Mouse (Mus musculus): ENCODE measurements around the gene Kif21b. TPM values are rescaled to one million over a fixed set of nuclear protein-coding genes. Genes with fewer than 3 reads are reported as not detected.

The Kif21b gene
- total and polyA plus RNA-seq, 2 experiments, result 0.74 to 1.5 TPM

DNA sequence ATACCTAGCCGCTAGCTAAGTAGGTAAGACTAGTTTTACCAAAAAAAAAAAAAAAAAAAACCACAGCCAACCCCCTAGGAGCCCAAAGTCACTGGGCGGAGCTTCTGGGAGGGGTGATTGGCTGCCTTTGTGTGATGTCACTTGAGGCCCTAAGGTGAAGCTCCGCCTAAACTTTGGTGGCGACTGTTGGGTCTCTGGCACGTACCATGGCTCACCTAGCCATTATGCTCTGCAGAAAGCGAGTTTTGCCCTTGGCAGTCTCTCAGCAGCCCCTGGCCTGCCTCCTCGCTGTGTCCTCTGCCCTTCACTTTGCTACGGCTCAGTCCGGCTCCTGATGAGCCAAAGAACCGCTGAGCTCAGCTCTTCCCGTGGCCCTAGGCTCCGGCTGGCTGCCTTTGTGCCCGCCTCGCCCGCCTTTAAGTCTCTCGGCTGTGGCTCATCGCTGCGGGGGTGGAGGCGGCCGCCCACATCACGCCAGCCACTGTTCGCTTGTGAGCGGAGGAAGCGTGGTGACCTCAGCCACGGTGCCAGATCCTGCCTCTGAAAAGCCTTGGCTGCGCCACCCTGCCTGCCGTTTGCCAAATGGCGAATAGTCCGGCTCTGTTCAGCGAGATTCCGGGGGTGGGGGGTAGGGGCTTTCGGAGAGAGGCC, 8.9 kb downstream of the Kif21b start:
- 1% methylated on average over 32 of the region's 32 CpGs for WGBS
- H3K36me3 ChIP-seq (ENCODE audit: control insufficient read depth, insufficient read depth, low read length), result no peaks in the 10 kb centered on the region
- H3K79me2 ChIP-seq (ENCODE audit: control insufficient read depth, insufficient read depth, low read length), result no peaks in the 10 kb centered on the region
- TF ChIP-seq POLR2A (IDR thresholded peaks at IDR 0.05; ENCODE audit: extremely low read depth, insufficient read depth, low read length) (peak; percentile 80), CTCF (IDR thresholded peaks at IDR 0.05; ENCODE audit: low read depth, low read length) (no peak)
- peak overlapping the region; percentile 83 for H3K9ac ChIP-seq (ENCODE audit: low read depth, low read length)
- peaks cover 10% of the 10 kb centered on the region for H3K4me1 ChIP-seq (ENCODE audit: control insufficient read depth, insufficient read depth, low read length)
- DNase-seq (ENCODE audit: extremely low read depth, low read depth, low spot score), result peak; percentile 94
- no peaks in the 10 kb centered on the region for H3K27me3 ChIP-seq (ENCODE audit: control insufficient read depth, insufficient read depth, low read length)
- peak overlapping the region; percentile 92 for H3K27ac ChIP-seq (replicated peaks; ENCODE audit: insufficient read depth, low read depth, low read length)
- H3K4me3 ChIP-seq (ENCODE audit: insufficient read depth, low read depth, low read length), result peak overlapping the region; percentile 63

DNA sequence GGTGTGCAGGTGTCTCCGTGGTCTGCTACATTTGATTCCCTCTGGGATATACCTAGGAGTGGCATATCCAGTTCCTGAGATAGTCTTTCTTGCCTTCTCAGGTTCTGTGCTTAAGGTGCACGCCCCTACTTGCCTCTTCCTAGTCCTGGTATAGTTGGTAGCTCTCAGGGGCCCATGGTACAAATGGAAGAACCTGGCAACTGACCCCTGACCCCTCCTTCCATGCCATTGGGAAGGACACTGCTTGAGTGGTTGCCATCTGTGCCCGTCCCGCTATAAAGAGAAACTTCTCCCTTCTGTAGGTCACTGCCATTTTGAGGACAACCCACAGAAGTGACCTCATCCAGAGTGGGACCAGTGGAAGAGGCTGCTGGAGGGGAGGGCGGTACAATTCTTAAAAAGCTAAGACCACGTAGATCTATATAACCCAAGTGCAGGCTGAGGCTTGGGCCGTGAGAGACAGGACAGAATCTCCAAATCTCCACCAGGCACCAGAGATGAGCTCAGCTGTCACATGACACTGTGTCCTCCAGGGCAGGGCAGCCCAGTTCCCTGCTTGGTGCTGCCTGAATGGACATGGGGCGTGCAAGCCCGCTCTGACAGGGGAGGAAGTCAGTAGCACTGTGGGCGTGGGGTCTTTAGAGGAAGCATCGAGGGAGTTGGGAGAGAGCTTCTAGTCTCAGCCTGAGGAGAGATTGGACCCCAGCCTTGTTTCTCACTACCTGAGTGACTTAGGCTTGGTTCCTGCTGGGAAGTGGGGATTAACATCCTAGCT, 10.2 kb downstream of the Kif21b start:
- Histone ChIP-seq H3K27me3 (ENCODE audit: control insufficient read depth, insufficient read depth, low read length) (no peaks in the 10 kb centered on the region), H3K27ac (replicated peaks; ENCODE audit: insufficient read depth, low read depth, low read length) (peak overlapping the region; percentile 39), H3K36me3 (ENCODE audit: control insufficient read depth, insufficient read depth, low read length) (no peaks in the 10 kb centered on the region), H3K79me2 (ENCODE audit: control insufficient read depth, insufficient read depth, low read length) (no peaks in the 10 kb centered on the region), H3K4me1 (ENCODE audit: control insufficient read depth, insufficient read depth, low read length) (peaks cover 10% of the 10 kb centered on the region), H3K9ac (ENCODE audit: low read depth, low read length) (no peak overlapping the region), H3K4me3 (ENCODE audit: insufficient read depth, low read depth, low read length) (no peak overlapping the region)
- TF ChIP-seq CTCF (IDR thresholded peaks at IDR 0.05; ENCODE audit: low read depth, low read length) (no peak), POLR2A (IDR thresholded peaks at IDR 0.05; ENCODE audit: extremely low read depth, insufficient read depth, low read length) (no peak)
- peak; percentile 39 for DNase-seq (ENCODE audit: extremely low read depth, low read depth, low spot score)
- 93% methylated on average over 11 of the region's 11 CpGs for WGBS

DNA sequence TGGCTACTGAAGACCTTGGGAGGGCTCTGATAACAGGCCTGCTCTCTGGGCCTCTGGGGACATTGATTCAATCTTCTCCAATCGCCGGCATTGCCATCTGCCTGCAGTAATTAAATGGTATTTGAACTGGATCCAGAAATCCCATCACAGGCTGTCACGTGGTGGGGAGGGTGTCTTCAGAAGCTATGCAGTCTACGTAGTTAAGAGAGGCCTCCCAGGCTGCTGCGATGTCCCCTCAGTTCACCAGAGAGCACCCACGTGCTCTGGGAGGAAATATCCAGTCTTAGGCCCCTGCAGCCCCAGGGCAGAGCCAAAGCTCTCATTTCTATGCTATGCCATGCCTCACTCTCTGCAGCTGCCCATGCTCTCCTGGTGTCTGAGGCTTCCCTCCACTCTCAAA, 11.1 kb downstream of the Kif21b start:
- H3K36me3 ChIP-seq (ENCODE audit: control insufficient read depth, insufficient read depth, low read length), result no peaks in the 10 kb centered on the region
- peaks cover 4% of the 10 kb centered on the region for H3K4me1 ChIP-seq (ENCODE audit: control insufficient read depth, insufficient read depth, low read length)
- peak; percentile 28 for DNase-seq (ENCODE audit: extremely low read depth, low read depth, low spot score)
- H3K27ac ChIP-seq (replicated peaks; ENCODE audit: insufficient read depth, low read depth, low read length), result peak overlapping the region; percentile 39
- H3K4me3 ChIP-seq (ENCODE audit: insufficient read depth, low read depth, low read length), result no peak overlapping the region
- 78% methylated on average over 6 of the region's 6 CpGs for WGBS
- H3K9ac ChIP-seq (ENCODE audit: low read depth, low read length), result no peak overlapping the region
- no peaks in the 10 kb centered on the region for H3K79me2 ChIP-seq (ENCODE audit: control insufficient read depth, insufficient read depth, low read length)
- TF ChIP-seq POLR2A (IDR thresholded peaks at IDR 0.05; ENCODE audit: extremely low read depth, insufficient read depth, low read length) (no peak), CTCF (IDR thresholded peaks at IDR 0.05; ENCODE audit: low read depth, low read length) (no peak)
- H3K27me3 ChIP-seq (ENCODE audit: control insufficient read depth, insufficient read depth, low read length), result no peaks in the 10 kb centered on the region

DNA sequence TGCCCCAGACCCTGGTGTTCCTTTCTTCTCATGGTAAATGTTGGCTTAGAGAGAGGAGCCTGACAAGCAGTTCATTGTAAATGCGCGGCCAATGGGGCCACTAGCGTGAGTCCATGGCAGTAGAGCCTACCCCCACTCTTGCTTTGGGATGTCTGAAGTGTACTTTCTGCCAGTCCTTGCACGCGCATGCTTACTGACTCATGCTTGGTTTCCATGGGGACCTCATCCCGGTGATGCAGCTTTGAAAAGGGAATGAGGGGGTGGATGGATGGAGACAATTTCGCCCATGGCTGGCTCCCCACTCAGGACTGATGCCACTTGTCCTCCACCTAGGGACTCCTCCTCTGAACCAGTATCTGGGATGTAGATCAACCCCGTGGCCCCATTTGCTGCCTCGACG, 12.3 kb downstream of the Kif21b start:
- Histone ChIP-seq H3K27me3 (ENCODE audit: control insufficient read depth, insufficient read depth, low read length) (no peaks in the 10 kb centered on the region), H3K27ac (replicated peaks; ENCODE audit: insufficient read depth, low read depth, low read length) (no peak overlapping the region), H3K79me2 (ENCODE audit: control insufficient read depth, insufficient read depth, low read length) (no peaks in the 10 kb centered on the region), H3K4me3 (ENCODE audit: insufficient read depth, low read depth, low read length) (no peak overlapping the region), H3K4me1 (ENCODE audit: control insufficient read depth, insufficient read depth, low read length) (peaks cover under 1% of the 10 kb centered on the region; the same call in 1 of the 2 replicates), H3K9ac (ENCODE audit: low read depth, low read length) (no peak overlapping the region), H3K36me3 (ENCODE audit: control insufficient read depth, insufficient read depth, low read length) (no peaks in the 10 kb centered on the region)
- TF ChIP-seq CTCF (IDR thresholded peaks at IDR 0.05; ENCODE audit: low read depth, low read length) (no peak), POLR2A (IDR thresholded peaks at IDR 0.05; ENCODE audit: extremely low read depth, insufficient read depth, low read length) (no peak)
- WGBS, result 94% methylated on average over 10 of the region's 10 CpGs
- DNase-seq (ENCODE audit: extremely low read depth, low read depth, low spot score), result no peak

DNA sequence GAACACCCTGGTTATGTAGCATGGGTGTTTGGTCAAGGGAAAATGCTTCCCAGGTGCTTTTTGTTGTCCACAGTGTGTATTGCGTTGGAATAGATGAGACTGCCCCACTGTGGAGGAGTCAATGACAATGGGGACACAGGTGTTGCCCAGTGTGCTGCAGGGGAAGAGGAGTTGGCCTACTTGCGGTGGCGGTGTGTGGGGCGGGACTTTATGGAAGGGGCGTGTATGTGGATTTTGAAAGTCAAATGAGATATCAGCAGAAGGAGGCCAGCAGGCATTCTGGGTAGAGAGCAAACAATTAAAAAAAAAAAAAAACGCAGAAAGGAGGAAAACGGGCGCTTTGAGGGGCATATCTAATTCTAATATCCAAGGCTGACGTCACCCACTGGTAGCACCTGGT, 18.5 kb downstream of the Kif21b start:
- Histone ChIP-seq H3K79me2 (ENCODE audit: control insufficient read depth, insufficient read depth, low read length) (no peaks in the 10 kb centered on the region), H3K27ac (replicated peaks; ENCODE audit: insufficient read depth, low read depth, low read length) (no peak overlapping the region), H3K4me3 (ENCODE audit: insufficient read depth, low read depth, low read length) (no peak overlapping the region), H3K4me1 (ENCODE audit: control insufficient read depth, insufficient read depth, low read length) (no peaks in the 10 kb centered on the region), H3K9ac (ENCODE audit: low read depth, low read length) (no peak overlapping the region), H3K36me3 (ENCODE audit: control insufficient read depth, insufficient read depth, low read length) (no peaks in the 10 kb centered on the region), H3K27me3 (ENCODE audit: control insufficient read depth, insufficient read depth, low read length) (no peaks in the 10 kb centered on the region)
- WGBS, result 91% methylated on average over 9 of the region's 9 CpGs
- no peak for TF ChIP-seq CTCF (IDR thresholded peaks at IDR 0.05; ENCODE audit: low read depth, low read length)
- TF ChIP-seq POLR2A (IDR thresholded peaks at IDR 0.05; ENCODE audit: extremely low read depth, insufficient read depth, low read length), result no peak
- no peak for DNase-seq (ENCODE audit: extremely low read depth, low read depth, low spot score)

DNA sequence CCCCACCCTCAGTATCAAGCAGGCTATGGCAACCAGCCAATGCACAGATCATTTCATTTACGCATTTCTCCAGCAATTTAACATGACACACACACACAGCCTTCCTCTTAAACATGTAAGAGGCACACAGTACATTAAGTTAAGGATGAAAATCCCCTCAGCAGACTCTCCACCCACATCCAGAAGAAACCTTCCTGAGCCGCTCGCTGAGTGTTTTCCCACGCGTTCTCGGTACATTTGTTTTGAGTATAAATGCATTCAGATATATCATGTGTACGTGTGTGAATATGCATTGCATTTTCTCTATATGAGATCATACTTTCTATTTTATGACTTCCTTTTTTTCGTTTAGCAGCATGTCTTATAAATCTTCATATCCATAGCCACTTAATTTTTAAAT, 20.2 kb downstream of the Kif21b start:
- Histone ChIP-seq H3K79me2 (ENCODE audit: control insufficient read depth, insufficient read depth, low read length) (no peaks in the 10 kb centered on the region), H3K4me3 (ENCODE audit: insufficient read depth, low read depth, low read length) (no peak overlapping the region), H3K4me1 (ENCODE audit: control insufficient read depth, insufficient read depth, low read length) (no peaks in the 10 kb centered on the region), H3K27ac (replicated peaks; ENCODE audit: insufficient read depth, low read depth, low read length) (no peak overlapping the region), H3K27me3 (ENCODE audit: control insufficient read depth, insufficient read depth, low read length) (no peaks in the 10 kb centered on the region), H3K36me3 (ENCODE audit: control insufficient read depth, insufficient read depth, low read length) (no peaks in the 10 kb centered on the region), H3K9ac (ENCODE audit: low read depth, low read length) (no peak overlapping the region)
- TF ChIP-seq POLR2A (IDR thresholded peaks at IDR 0.05; ENCODE audit: extremely low read depth, insufficient read depth, low read length) (no peak), CTCF (IDR thresholded peaks at IDR 0.05; ENCODE audit: low read depth, low read length) (no peak)
- DNase-seq (ENCODE audit: extremely low read depth, low read depth, low spot score), result no peak
- WGBS, result 89% methylated on average over 8 of the region's 8 CpGs

Data from liver, adult 2 months (tissue).